Mouse (Mus musculus): ENCODE data around the gene Acd. TPM values are rescaled to one million over a fixed set of nuclear protein-coding genes. Genes with fewer than 3 reads are reported as not detected.

The Acd gene
- polyA plus RNA-seq, 1 experiment from 2014 or later: 66.8 TPM

DNA sequence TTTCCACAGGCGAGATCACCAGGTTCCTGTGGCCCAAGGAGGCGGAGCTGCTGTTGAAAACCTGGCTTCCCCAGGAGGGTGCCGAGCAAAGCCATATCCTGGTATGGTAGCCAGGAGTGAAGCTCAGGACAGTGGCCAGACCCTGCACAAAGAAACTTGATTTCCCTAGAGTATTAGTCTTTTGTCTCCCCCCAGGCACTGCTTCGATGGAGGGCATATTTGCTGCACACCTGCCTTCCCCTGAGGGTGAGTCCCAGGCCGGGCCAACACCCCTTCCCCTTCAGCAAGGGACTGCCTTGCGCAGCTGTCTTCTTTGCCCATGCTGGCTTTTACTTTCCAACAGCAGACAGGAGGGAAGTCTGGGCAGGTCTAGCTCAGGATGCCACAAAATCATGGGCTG is 14.4 kb downstream of the Acd start:
- no peaks in the 10 kb centered on the region for H3K4me1 ChIP-seq (ENCODE audit: control insufficient read depth, insufficient read depth, low read length)
- no peak overlapping the region for H3K4me3 ChIP-seq (ENCODE audit: low read depth, low read length)
- no peak overlapping the region for H3K27ac ChIP-seq (ENCODE audit: low read depth, low read length)
- H3K36me3 ChIP-seq (ENCODE audit: control insufficient read depth, insufficient read depth, low read length): peaks cover 7% of the 10 kb centered on the region
- H3K27me3 ChIP-seq (ENCODE audit: control insufficient read depth, insufficient read depth, low read length): no peaks in the 10 kb centered on the region; the same call in 1 of the 2 replicates
- no peak overlapping the region for H3K4me2 ChIP-seq
- 70% methylated on average over 6 of the region's 6 CpGs for WGBS
- no peak for DNase-seq (ENCODE audit: low spot score, missing footprints)
- H3K9me3 ChIP-seq (ENCODE audit: control insufficient read depth, low read length): no peaks in the 10 kb centered on the region
- H3K9ac ChIP-seq (ENCODE audit: low read length): no peak overlapping the region
- no peak for ATAC-seq (ENCODE audit: low FRiP score)

DNA sequence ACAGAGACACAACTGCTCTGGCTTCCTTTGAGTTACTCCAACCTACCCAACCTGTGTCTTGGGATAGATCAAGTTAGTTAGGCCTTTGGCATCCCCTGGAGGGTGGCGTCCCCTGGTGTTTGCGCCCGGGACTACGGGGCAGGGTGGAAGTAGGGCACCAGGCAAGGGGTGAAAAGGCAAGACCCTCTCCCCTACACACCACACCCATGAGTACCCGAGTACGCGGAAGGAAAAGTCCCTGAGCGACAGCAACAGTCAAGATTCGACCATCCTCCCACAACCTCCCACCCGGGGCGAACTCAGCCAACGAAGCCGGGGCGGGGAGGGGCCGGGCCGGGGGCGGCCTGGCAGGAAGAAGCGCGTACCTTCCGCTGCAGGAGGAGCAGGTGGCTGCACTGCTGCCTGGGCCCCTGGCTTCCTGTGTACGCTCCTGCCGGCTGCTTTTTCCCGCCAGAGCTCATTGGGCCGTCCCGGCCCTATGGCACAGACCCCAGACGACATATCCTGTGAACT is 15.1 kb downstream of the Acd start, which contains the start of gene Carmil2:
Gene Carmil2 (plus strand): TSS at position 479 of the 513 bp plus-strand sequence.
- Histone ChIP-seq H3K4me3 (ENCODE audit: low read depth, low read length) (no peak within 1 kb of the TSS), H3K9me3 (ENCODE audit: control insufficient read depth, low read length) (no peaks in the 10 kb centered on the region), H3K4me2 (no peak within 1 kb of the TSS), H3K4me1 (ENCODE audit: control insufficient read depth, insufficient read depth, low read length) (no peaks in the 10 kb centered on the region), H3K27me3 (ENCODE audit: control insufficient read depth, insufficient read depth, low read length) (no peaks in the 10 kb centered on the region; the same call in 1 of the 2 replicates), H3K9ac (ENCODE audit: low read length) (0 out of 2 replicates have a peak within 1 kb of the TSS, but pooled peaks have one; percentile 9), H3K27ac (ENCODE audit: low read depth, low read length) (no peak within 1 kb of the TSS), H3K36me3 (ENCODE audit: control insufficient read depth, insufficient read depth, low read length) (peaks cover 11% of the 10 kb centered on the region)
- peak; percentile 40; the same call in 1 of the 2 replicates for ATAC-seq (ENCODE audit: low FRiP score)
- 15% methylated on average over 26 of the region's 26 CpGs for WGBS
- DNase-seq (ENCODE audit: low spot score, missing footprints): peak; percentile 93

DNA sequence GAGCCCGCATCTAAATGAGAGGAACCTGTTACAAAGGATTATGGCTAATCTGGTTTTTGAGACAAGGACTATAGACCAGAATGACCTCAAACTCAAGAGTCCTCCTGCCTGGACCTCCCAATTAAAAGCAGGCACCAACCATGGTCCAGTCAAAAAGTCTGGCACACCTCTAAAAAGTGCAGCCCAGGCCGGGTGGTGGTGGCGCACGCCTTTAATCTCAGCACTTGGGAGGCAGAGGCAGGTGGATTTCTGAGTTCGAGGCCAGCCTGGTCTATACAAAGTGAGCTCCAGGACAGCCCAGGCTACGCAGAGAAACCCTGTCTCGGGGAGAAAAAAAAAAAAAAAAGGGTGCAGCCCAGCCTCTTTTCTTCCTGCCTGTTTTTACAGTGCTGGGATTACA is 15.6 kb downstream of the Acd start:
- DNase-seq (ENCODE audit: low spot score, missing footprints) (no peak), ATAC-seq (ENCODE audit: low FRiP score) (no peak)
- Histone ChIP-seq H3K9ac (ENCODE audit: low read length) (no peak overlapping the region), H3K4me2 (no peak overlapping the region), H3K9me3 (ENCODE audit: control insufficient read depth, low read length) (no peaks in the 10 kb centered on the region), H3K27me3 (ENCODE audit: control insufficient read depth, insufficient read depth, low read length) (no peaks in the 10 kb centered on the region; the same call in 1 of the 2 replicates), H3K4me1 (ENCODE audit: control insufficient read depth, insufficient read depth, low read length) (no peaks in the 10 kb centered on the region), H3K36me3 (ENCODE audit: control insufficient read depth, insufficient read depth, low read length) (peaks cover 14% of the 10 kb centered on the region), H3K27ac (ENCODE audit: low read depth, low read length) (no peak overlapping the region), H3K4me3 (ENCODE audit: low read depth, low read length) (no peak overlapping the region)
- 84% methylated on average over 7 of the region's 7 CpGs for WGBS

DNA sequence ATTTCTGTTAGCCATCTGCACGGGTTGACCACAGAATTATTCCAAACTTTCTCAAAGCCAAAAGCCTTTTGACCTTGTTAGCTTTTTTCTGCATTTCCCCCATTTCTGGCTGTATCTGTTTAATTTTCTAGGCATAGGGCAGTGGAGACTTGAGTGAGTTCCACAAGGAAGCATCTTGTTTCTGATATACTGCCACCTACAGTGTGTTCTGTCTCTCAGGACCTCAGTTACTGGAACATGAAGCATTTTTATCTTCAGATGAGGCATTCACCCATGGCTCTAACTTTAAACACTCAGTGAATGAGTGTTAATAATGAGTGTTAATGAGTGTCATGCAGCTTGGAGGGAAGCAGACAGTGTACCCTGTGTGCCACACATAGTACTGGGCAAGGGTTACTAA is 23.0 kb downstream of the Acd start:
- no peaks in the 10 kb centered on the region for H3K27me3 ChIP-seq (ENCODE audit: control insufficient read depth, insufficient read depth, low read length)
- H3K4me2 ChIP-seq: no peak overlapping the region
- no peak overlapping the region for H3K27ac ChIP-seq (ENCODE audit: low read depth, low read length)
- no peak overlapping the region for H3K9ac ChIP-seq (ENCODE audit: low read length)
- 91% methylated on average over 1 of the region's 1 CpGs for WGBS
- no peak for DNase-seq (ENCODE audit: low spot score, missing footprints)
- no peak for ATAC-seq (ENCODE audit: low FRiP score)
- no peak overlapping the region for H3K4me3 ChIP-seq (ENCODE audit: low read depth, low read length)
- no peaks in the 10 kb centered on the region for H3K9me3 ChIP-seq (ENCODE audit: control insufficient read depth, low read length)
- H3K4me1 ChIP-seq (ENCODE audit: control insufficient read depth, insufficient read depth, low read length): no peaks in the 10 kb centered on the region
- H3K36me3 ChIP-seq (ENCODE audit: control insufficient read depth, insufficient read depth, low read length): peaks cover 40% of the 10 kb centered on the region

DNA sequence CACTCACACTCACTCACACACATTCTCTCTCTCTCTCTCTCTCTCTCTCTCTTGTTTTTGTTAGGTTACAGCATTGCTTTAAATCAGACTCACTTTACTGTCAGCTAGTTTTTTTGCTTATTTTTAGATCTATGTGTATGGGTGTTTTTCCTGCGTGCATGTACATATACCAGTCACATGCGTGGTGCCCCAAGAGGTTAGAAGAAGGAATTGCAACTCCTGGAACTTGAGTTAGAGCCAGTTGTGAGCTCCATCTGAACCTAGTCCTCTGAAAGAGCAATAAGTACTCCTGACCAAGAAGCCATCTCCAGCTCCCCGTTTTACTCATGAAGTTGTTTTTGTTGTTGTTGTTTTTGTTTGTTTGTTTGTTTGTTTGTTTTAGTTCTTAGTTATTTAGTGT is 39.7 kb downstream of the Acd start:
- H3K9ac ChIP-seq (ENCODE audit: low read length): no peak overlapping the region
- H3K9me3 ChIP-seq (ENCODE audit: control insufficient read depth, low read length): no peaks in the 10 kb centered on the region
- H3K4me3 ChIP-seq (ENCODE audit: low read depth, low read length): no peak overlapping the region
- H3K27me3 ChIP-seq (ENCODE audit: control insufficient read depth, insufficient read depth, low read length): no peaks in the 10 kb centered on the region
- no peak overlapping the region for H3K27ac ChIP-seq (ENCODE audit: low read depth, low read length)
- H3K36me3 ChIP-seq (ENCODE audit: control insufficient read depth, insufficient read depth, low read length): peaks cover 11% of the 10 kb centered on the region
- no peak overlapping the region for H3K4me2 ChIP-seq
- WGBS: 77% methylated on average over 3 of the region's 3 CpGs
- no peaks in the 10 kb centered on the region for H3K4me1 ChIP-seq (ENCODE audit: control insufficient read depth, insufficient read depth, low read length)
- ATAC-seq (ENCODE audit: low FRiP score): no peak
- DNase-seq (ENCODE audit: low spot score, missing footprints): no peak

DNA sequence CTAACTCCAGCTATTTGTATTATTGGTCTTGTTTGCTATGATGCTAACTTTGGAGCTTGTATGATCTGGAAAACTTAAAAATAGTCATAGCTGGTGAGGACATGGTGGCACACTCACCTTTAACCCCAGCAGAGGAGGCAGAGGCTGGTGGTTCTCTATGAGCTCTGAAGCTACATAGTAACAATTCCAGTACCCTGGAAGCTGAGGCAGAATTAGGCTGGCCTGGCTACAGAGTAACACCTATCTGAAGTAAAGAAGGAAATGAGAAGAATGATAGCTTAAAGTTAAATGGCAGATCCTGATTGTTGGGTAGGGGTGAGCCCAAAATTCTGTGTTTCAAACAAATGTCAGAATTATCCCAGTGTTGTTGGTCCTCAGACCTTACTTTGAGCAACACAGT is 43.3 kb downstream of the Acd start:
- DNase-seq (ENCODE audit: low spot score, missing footprints) (no peak), ATAC-seq (ENCODE audit: low FRiP score) (no peak)
- H3K27ac ChIP-seq (ENCODE audit: low read depth, low read length): no peak overlapping the region
- H3K9ac ChIP-seq (ENCODE audit: low read length): no peak overlapping the region
- H3K4me1 ChIP-seq (ENCODE audit: control insufficient read depth, insufficient read depth, low read length): no peaks in the 10 kb centered on the region
- no peaks in the 10 kb centered on the region for H3K9me3 ChIP-seq (ENCODE audit: control insufficient read depth, low read length)
- no peaks in the 10 kb centered on the region for H3K27me3 ChIP-seq (ENCODE audit: control insufficient read depth, insufficient read depth, low read length)
- H3K4me3 ChIP-seq (ENCODE audit: low read depth, low read length): no peak overlapping the region
- no peak overlapping the region for H3K4me2 ChIP-seq
- H3K36me3 ChIP-seq (ENCODE audit: control insufficient read depth, insufficient read depth, low read length): peaks cover 3% of the 10 kb centered on the region; the same call in 1 of the 2 replicates

DNA sequence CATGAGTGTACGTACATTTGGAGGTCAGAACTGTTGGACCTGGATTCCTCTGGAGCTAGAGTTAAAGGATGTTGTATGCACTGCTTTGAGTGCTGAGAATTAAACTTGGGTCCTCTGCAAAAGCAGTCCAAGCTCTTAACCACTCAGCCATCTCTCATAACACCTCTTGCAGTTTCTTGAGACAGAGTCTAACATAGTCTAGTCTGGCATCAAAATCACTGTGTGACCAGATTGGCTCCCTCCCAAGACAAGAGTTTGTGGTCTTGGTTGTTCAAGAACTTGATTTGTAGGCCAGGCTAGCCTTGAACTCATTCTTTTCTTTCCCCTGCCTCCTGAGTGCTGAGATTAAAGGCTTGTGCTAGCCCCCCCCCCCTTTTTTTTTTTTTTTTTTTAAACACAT is 52.0 kb downstream of the Acd start:
- Histone ChIP-seq H3K4me3 (ENCODE audit: low read depth, low read length) (no peak overlapping the region), H3K4me2 (no peak overlapping the region), H3K36me3 (ENCODE audit: control insufficient read depth, insufficient read depth, low read length) (peaks cover 9% of the 10 kb centered on the region), H3K9me3 (ENCODE audit: control insufficient read depth, low read length) (no peaks in the 10 kb centered on the region), H3K27ac (ENCODE audit: low read depth, low read length) (no peak overlapping the region), H3K27me3 (ENCODE audit: control insufficient read depth, insufficient read depth, low read length) (no peaks in the 10 kb centered on the region), H3K9ac (ENCODE audit: low read length) (no peak overlapping the region), H3K4me1 (ENCODE audit: control insufficient read depth, insufficient read depth, low read length) (no peaks in the 10 kb centered on the region)
- ATAC-seq (ENCODE audit: low FRiP score) (no peak), DNase-seq (ENCODE audit: low spot score, missing footprints) (no peak)
- WGBS: 97% methylated on average over 1 of the region's 1 CpGs

Other genes starting within 250 kb of the Acd start
- 106 and 107 TPM in 2 replicates for gene Tppp3, start 229.6 kb downstream of the Acd start, polyA plus RNA-seq (2014; fragmentation: Nextera tagmentation; extraction: Ambion mirVana)
- 14.5 and 19.0 TPM in 2 replicates for gene Zdhhc1, start 204.2 kb downstream of the Acd start, polyA plus RNA-seq (2014; fragmentation: Nextera tagmentation; extraction: Ambion mirVana)
- gene Hsd11b2, start 182.3 kb downstream of the Acd start, polyA plus RNA-seq (2014; fragmentation: Nextera tagmentation; extraction: Ambion mirVana): 19.8 and 24.3 TPM in 2 replicates
- gene Atp6v0d1, start 135.1 kb downstream of the Acd start, polyA plus RNA-seq (2014; fragmentation: Nextera tagmentation; extraction: Ambion mirVana): 121 and 129 TPM in 2 replicates
- gene Ripor1, start 95.8 kb downstream of the Acd start, polyA plus RNA-seq (2014; fragmentation: Nextera tagmentation; extraction: Ambion mirVana): 10.5 and 12.9 TPM in 2 replicates
- gene Ctcf, start 64.5 kb downstream of the Acd start, polyA plus RNA-seq (2014; fragmentation: Nextera tagmentation; extraction: Ambion mirVana): 112 and 115 TPM in 2 replicates
- 0.56 and 0.68 TPM in 2 replicates for gene Agrp, start 63.7 kb downstream of the Acd start, polyA plus RNA-seq (2014; fragmentation: Nextera tagmentation; extraction: Ambion mirVana)
- gene Carmil2, start 14.8 kb downstream of the Acd start, polyA plus RNA-seq (2014; fragmentation: Nextera tagmentation; extraction: Ambion mirVana): 2.1 and 3.3 TPM in 2 replicates
- 22.2 and 26.2 TPM in 2 replicates for gene Pard6a, start within 50 bp of the Acd start, polyA plus RNA-seq (2014; fragmentation: Nextera tagmentation; extraction: Ambion mirVana)
- not detected in 2 replicates for gene 4933405L10Rik, start 6.6 kb upstream of the Acd start, polyA plus RNA-seq (2014; fragmentation: Nextera tagmentation; extraction: Ambion mirVana)
- gene Enkd1, start 7.1 kb upstream of the Acd start, polyA plus RNA-seq (2014; fragmentation: Nextera tagmentation; extraction: Ambion mirVana): 33.7 and 33.9 TPM in 2 replicates
- 36.5 and 38.8 TPM in 2 replicates for gene Gfod2, start 57.6 kb upstream of the Acd start, polyA plus RNA-seq (2014; fragmentation: Nextera tagmentation; extraction: Ambion mirVana)
- gene Ranbp10, start 126.2 kb upstream of the Acd start, polyA plus RNA-seq (2014; fragmentation: Nextera tagmentation; extraction: Ambion mirVana): 10.9 and 11.2 TPM in 2 replicates
- gene Tsnaxip1, start 126.6 kb upstream of the Acd start, polyA plus RNA-seq (2014; fragmentation: Nextera tagmentation; extraction: Ambion mirVana): 0.15 and 0.18 TPM in 2 replicates
- 58.1 and 60.4 TPM in 2 replicates for gene Cenpt, start 152.2 kb upstream of the Acd start, polyA plus RNA-seq (2014; fragmentation: Nextera tagmentation; extraction: Ambion mirVana)
- 66.5 and 70.5 TPM in 2 replicates for gene Thap11, start 154.0 kb upstream of the Acd start, polyA plus RNA-seq (2014; fragmentation: Nextera tagmentation; extraction: Ambion mirVana)
- 300 and 367 TPM in 2 replicates for gene Nutf2, start 159.5 kb upstream of the Acd start, polyA plus RNA-seq (2014; fragmentation: Nextera tagmentation; extraction: Ambion mirVana)
- gene Edc4, start 179.8 kb upstream of the Acd start, polyA plus RNA-seq (2014; fragmentation: Nextera tagmentation; extraction: Ambion mirVana): 35.6 TPM in 2 replicates
- 0.29 and 0.40 TPM in 2 replicates for gene Nrn1l, start 192.5 kb upstream of the Acd start, polyA plus RNA-seq (2014; fragmentation: Nextera tagmentation; extraction: Ambion mirVana)
- 11.2 and 13.6 TPM in 2 replicates for gene Pskh1, start 199.3 kb upstream of the Acd start, polyA plus RNA-seq (2014; fragmentation: Nextera tagmentation; extraction: Ambion mirVana)
- 0.61 and 1.9 TPM in 2 replicates for gene Ctrl, start 232.8 kb upstream of the Acd start, polyA plus RNA-seq (2014; fragmentation: Nextera tagmentation; extraction: Ambion mirVana)
- gene Psmb10, start 237.3 kb upstream of the Acd start, polyA plus RNA-seq (2014; fragmentation: Nextera tagmentation; extraction: Ambion mirVana): 22.5 and 26.9 TPM in 2 replicates
- 0.23 and 0.28 TPM in 2 replicates for gene Lcat, start 242.3 kb upstream of the Acd start, polyA plus RNA-seq (2014; fragmentation: Nextera tagmentation; extraction: Ambion mirVana)

Measured in midbrain, embryonic 11.5 days (tissue).